Mouse (Mus musculus): ENCODE results near the gene Pnliprp2. TPM values are rescaled to one million over a fixed set of nuclear protein-coding genes. Genes with fewer than 3 reads are reported as not detected.

Gene Pnliprp2
- 10 to 100 TPM in 1 of 2 experiments, not detected in 1; 67.8 TPM for total RNA-seq (2021)
- long read RNA-seq, experiment 1 = 0 reads
- long read RNA-seq, experiment 2, transcript Pnliprp2-201 (12 exons, 1,572 nt) = major isoform, 9 of 11 reads
- long read RNA-seq, experiment 2, partial matches to known transcripts = 1 of 11 reads
- long read RNA-seq, experiment 2, other reads (novel, unspliced or antisense) = 1 of 11 reads

DNA sequence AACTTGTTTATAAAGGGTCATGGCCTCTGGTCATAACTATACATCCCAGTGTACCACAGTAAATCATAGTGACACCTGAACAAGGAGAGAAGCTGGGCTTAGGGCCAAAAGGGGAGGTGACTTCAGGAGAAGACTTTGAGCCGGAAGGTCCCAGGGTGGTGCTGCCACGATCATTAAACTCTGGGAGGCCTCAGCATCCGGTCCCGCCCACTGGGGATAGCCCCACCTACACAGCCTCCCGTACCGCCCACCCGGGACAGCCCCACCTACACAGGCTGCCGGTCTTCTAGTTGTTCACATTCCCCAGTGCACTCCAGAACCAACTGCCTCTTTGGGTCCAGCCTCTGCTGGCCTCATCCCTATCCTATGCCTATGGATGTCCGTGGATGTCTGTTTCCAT is at the start of gene Pnliprp2:
Gene Pnliprp2, plus strand, starts transcription at position 297 of the 400 bp plus-strand sequence.
- DNase-seq (ENCODE audit: low spot score in 2 of 2) = no peak

- DNase-seq (ENCODE audit: low spot score in 2 of 2) = no peak
Observed at GRCm38 (mm10) chr19:58717925-58718324, 41.6 kb upstream of the Pnliprp2 start.

DNA sequence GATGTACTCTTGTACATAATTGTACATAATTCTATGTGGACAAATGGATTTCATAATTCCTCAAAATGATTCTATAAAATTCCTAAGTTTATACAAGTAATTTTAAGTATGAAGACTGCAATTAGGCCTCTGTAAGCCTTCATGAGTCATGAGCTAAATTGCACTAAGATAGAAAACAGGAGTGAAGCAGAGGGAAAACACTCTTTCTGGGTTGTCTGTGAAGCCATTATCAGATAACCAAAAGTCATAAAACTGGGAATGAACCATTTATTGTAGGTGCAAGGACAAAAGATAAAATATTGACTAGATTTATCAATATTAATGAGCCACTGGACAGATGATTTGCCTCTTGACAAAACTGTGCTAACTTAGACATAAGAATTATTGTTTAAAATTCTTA is 39.1 kb upstream of the Pnliprp2 start:
- DNase-seq (ENCODE audit: low spot score in 2 of 2) = no peak

DNA sequence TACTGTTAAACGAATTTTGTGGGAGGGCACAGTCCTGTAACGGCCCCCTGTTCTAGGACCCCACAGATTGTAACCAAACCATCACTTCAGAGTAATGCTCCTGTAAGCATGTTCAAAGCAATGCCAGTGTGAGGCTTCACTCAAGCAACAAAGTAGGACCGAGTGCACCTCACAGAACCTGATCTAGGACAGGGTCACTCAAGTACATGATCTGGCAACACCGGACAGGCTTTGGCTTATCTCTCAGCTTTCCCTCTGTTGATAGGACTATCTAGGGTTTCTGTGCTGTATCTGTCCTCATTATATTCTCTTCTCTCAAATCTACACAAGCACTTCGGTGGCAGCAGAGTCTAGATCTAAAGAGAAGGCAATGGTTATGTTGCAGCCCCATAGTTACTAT is 33.0 kb upstream of the Pnliprp2 start:
- DNase-seq (ENCODE audit: low spot score in 2 of 2) = no peak

GRCm38 (mm10) chr19:58727756-58728155 is 31.8 kb upstream of the Pnliprp2 start:
- DNase-seq (ENCODE audit: low spot score in 2 of 2) = no peak

DNA sequence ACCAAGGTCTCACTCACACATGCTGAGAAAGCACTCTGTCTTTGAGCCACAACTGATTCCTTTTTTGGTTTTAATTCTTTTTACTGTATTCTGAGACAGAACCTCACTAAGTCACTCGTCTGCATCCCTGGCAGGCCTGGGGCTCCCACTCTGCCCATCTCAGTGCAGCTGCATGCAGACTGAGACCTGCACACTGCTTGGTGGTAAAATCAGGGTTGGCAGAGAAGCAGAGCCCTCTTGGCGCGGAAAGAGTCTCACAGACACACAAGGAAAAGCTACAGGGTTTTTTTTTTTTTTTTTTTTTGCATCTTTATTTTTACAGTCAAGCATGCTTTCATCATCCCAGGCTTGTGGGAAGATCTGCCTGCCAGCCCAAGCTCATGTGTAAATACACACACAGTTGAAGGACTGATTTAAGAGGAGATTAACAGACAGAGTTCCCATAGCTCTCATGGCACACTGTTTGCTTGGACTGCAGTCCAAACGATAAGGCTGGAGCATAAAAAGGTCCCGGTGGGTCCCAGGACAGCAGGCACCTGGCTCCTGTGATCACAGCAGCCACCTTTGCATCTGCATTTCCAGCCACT is 31.0 kb upstream of the Pnliprp2 start, which contains the start of gene Pnliprp1:
Gene Pnliprp1, plus strand, starts transcription at position 443 of the 587 bp plus-strand sequence.
- DNase-seq (ENCODE audit: low spot score in 2 of 2) = no peak

DNA sequence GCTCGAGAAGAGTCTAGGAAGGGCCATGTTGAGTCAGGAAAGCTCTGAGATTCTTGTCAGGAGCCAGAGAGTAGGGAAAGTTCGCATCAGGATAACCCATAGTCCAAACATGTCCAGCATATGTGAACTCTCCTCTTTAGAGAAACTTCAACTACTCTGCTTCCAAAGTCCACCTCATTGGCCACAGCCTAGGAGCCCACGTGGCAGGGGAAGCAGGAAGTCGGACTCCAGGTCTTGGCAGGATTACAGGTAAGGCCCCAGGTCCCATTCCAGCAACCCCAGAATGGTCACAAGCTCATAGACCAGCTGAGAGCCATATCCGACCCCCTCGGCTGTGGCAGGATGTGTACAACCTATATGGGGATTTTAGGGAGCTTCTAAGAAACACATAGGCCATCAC is 26.3 kb upstream of the Pnliprp2 start:
- no peak for DNase-seq (ENCODE audit: low spot score in 2 of 2)

DNA sequence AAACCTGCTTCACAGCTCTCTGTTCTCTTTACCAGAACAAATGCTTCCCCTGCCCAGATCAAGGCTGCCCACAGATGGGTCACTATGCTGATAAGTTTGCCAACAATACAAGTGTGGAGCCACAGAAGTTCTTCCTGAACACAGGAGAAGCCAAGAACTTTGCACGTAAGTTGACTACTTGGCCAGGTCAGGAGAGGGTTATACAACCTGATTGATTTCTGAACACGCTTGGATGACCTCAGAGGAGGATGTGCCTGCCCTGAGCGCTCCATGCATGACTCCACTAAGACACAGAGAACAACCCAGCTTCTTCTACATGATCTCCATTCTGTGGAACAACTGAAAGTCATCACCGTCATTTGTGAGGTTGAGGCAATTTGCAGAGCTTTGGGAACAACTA is 21.4 kb upstream of the Pnliprp2 start:
- no peak for DNase-seq (ENCODE audit: low spot score in 2 of 2)

GRCm38 (mm10) chr19:58741036-58741435 is 18.5 kb upstream of the Pnliprp2 start:
- DNase-seq (ENCODE audit: low spot score in 2 of 2) = no peak

DNA sequence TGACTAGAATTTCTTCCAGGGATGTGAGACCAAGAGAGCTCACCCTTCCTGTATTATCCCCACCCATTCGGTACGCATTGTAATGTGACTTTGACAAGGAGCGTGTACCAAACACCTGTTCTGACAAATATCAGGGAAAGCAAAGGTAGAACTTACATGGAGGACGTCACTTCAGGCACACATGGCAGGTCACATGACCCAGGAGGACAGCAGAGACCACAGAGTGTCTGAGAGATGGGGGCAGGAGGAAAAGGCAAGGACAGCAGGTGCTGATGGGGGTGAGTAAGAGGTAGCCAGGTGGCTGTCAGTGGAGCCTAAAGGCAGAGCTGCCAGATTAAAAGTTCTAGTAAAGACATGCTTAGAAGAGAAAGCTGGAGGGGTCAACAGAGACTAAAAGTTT is 16.8 kb upstream of the Pnliprp2 start:
- DNase-seq (ENCODE audit: low spot score in 2 of 2) = no peak

DNA sequence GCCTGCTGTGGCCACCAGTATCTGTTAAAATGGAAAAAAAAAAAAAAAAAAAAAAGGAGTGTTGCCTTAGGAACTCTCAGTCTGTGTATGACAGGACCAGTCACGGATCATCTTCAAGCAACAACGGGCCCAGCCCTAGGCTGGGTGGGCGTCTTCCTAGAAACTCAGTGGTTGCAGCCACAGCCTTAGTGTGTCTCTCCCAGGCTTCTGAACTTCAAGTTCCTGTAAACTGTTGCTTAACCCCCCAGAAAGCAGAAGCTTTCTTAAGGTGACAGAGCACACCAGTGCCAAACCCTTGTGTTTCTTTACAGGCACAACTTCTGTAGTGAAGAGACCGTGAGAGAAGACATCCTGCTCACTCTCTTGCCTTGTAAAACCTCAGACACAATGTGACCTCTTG is 15.8 kb upstream of the Pnliprp2 start:
- DNase-seq (ENCODE audit: low spot score in 2 of 2) = no peak

DNA sequence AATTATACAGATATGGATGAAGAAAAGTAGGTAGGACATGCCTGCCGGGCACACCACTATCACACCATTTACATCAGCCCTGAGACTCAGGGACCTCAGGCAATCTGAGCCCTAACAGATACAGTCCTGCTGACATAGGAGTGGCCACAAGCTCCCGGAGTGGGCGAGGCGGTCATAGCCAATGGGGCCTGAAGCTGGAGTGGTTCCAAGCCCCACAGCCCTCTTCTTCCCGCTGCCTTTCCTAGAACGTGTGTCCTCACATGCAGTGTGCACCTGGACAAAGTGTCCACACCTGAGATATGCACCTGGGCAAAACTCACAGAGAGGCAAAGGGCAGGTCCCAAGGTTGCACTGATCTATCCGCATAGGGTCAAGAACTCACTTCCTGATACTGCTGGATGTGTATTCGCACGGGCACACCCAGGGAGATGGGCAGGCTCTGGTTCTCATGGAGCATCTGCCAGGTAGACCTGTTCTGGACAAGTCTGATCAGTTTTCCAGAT is 12.0 kb upstream of the Pnliprp2 start:
- DNase-seq (ENCODE audit: low spot score in 2 of 2) = no peak

- DNase-seq (ENCODE audit: low spot score in 2 of 2) = no peak
Observed at GRCm38 (mm10) chr19:58750822-58751221, 8.7 kb upstream of the Pnliprp2 start.

DNA sequence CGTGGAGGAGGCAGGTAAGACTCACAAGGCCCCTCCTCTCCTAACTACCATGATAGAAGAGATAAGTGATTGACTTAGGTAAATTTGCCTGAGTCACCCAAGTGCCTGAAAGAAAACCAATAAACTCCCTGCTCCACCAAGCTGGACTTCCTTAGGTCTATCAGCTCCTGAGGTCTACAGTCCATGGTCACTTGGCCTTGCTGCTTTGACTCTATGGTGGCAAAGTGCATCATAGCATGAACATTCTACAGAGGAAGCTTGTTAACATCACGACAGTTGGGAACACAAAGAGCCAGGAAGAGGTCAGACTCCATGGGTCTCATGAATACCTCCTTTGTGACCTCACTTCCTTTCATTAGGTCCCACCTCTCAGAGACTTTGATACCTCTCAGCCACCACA is 8.0 kb upstream of the Pnliprp2 start:
- DNase-seq (ENCODE audit: low spot score in 2 of 2) = no peak

- DNase-seq (ENCODE audit: low spot score in 2 of 2) = no peak
Observed at GRCm38 (mm10) chr19:58758871-58759270, 648 bp upstream of the Pnliprp2 start.

GRCm38 (mm10) chr19:58762316-58762715 is 2.8 kb downstream of the Pnliprp2 start:
- no peak for DNase-seq (ENCODE audit: low spot score in 2 of 2)

GRCm38 (mm10) chr19:58762848-58763541 is 3.5 kb downstream of the Pnliprp2 start:
- peak; percentile 28 to 30 for DNase-seq (ENCODE audit: low spot score in 2 of 2)

DNA sequence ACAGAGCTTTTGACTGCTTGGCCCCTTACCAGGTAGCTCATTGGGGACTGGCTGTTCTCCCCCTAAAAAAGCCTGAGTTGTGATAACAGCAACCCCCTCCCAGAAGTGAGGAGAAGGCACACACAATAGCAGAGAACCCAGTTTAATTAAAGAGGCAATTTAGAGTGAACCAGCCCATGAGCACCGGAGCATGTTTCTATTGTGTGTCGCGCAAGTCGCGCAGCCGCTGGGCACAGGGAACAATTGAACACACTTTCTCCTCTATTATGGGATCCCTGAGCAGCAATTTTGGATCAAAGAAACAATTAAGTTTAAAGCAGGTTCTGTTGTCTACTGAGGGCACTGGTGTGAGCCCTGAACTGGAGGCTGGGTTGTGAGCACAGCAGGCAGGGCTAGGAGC is 7.8 kb downstream of the Pnliprp2 start:
- no peak for DNase-seq (ENCODE audit: low spot score in 2 of 2)

GRCm38 (mm10) chr19:58776461-58776860 is 16.9 kb downstream of the Pnliprp2 start:
- DNase-seq (ENCODE audit: low spot score in 2 of 2) = no peak

- DNase-seq (ENCODE audit: low spot score in 2 of 2) = no peak
Observed at GRCm38 (mm10) chr19:58781566-58781965, 22.0 kb downstream of the Pnliprp2 start.

DNA sequence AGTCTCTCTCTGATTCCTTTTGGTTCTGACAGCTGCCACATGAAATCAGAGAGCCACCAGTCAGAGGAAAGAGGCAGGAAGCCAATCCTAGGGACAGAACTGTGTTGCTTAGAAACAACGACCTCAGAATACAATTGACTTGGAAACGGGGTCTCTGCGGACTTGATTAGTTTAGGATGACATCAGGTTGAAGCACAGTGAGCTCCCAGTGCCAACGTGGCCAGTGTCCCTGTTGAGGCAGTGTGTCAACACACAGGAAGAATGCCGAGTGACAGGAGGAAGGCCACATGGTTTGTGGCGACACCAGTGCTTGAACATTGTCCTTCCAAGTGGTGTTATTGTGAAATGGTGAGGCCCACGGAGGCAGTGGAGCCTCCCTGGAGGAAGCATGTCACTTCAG is 24.4 kb downstream of the Pnliprp2 start:
- DNase-seq (ENCODE audit: low spot score in 2 of 2) = no peak

DNA sequence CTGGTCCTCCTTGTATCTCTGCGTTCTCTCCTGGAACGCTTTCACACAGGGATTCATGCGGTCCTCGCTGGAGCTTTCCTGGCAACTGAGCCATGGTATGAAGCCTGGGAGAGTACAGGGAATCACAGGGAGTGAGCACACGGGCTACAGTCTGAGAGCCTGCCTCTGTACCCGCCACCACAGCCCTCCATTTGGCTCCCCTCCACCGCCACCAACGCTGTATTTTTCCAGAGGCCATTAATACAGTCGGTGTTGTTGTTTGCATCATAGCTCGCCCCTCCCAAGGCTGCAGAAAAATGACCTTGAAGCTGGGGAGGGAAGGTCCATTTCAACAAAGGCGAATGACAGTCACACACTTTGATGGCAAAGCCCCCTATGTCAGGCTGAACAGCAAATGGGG is 29.7 kb downstream of the Pnliprp2 start:
- DNase-seq (ENCODE audit: low spot score in 2 of 2) = no peak
